Mouse (Mus musculus) yolk sac, embryonic 10.5 days (tissue): ENCODE measurements around the gene Rreb1.
"Not testable (repeated sequence)": the region's sequence is repeated elsewhere in the genome, so short reads cannot be mapped to it uniquely, and the experiment has no call there.

ENCODE experiments used
- DNase-seq: peaks from one replicate; pipeline ENCODE4 v3.0.0-alpha.2; 2017; ENCODE audit warnings: low spot score

Gene Rreb1

DNA sequence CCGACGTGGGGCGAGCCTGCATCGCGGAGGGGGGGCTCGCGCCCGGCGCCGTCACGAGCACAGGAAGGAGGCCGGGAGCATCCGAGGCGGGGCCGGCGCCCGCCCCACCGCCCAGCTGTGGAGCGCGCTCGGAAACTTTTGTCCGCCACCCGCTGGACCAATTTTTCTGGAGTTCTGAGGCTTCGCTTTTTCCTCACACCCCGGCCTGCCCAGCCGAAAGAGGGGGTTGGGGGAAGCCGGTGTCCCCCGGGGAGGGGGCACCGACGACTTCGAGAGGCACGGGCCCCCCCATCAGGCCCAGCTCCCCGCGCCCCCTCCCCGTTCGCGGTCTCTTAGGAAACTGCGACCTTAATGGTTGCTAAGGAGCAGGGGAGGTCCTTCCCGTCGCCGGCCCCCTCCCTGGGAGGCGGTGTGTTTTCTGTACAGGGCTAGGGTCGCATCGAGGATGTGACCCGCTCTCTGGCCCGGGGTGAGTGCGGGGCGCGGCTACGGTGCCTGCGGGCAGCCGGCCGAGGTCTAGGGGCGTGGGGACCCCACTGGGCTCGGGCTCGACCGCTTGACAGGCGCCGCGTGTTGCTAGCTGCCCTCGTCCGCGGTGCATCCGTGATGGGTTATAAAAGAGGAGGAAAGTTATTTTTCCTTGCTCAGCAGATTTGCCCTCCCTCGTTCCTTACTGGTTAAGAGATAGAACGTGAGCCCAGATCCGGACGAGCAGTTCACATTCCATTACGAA lies 49.2 kb downstream of the Rreb1 start:
- peak; percentile 77 for DNase-seq

GRCm38 (mm10) chr13:37827996-37828579 lies 49.9 kb downstream of the Rreb1 start:
- DNase-seq, result no peak

DNA sequence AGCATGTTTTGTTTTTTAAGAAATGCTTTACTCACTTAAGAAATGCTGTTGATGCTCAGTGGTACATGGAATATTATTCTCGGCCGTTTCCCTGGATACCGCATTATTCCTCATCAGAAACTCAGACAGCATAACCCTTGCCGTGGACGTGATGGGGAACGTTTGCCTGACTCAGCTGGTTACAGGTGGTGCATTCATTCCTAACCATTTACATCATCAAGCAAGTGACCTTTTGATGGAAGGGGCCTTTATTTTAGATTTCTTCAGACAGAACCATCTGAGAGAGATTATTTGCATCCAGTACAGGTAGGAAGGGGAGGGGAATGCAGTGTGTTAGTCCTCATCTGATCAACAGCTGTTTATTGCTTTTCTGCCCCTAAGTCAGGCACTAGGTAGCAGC lies 50.7 kb downstream of the Rreb1 start:
- DNase-seq, result no peak

- no peak for DNase-seq
Observed at GRCm38 (mm10) chr13:37830256-37830655, 52.1 kb downstream of the Rreb1 start.

- DNase-seq, result no peak
Observed at GRCm38 (mm10) chr13:37830874-37831311, 52.7 kb downstream of the Rreb1 start.

GRCm38 (mm10) chr13:37832481-37832880 lies 54.3 kb downstream of the Rreb1 start:
- DNase-seq, result no peak

- no peak for DNase-seq
Observed at GRCm38 (mm10) chr13:37833500-37833899, 55.3 kb downstream of the Rreb1 start.

DNA sequence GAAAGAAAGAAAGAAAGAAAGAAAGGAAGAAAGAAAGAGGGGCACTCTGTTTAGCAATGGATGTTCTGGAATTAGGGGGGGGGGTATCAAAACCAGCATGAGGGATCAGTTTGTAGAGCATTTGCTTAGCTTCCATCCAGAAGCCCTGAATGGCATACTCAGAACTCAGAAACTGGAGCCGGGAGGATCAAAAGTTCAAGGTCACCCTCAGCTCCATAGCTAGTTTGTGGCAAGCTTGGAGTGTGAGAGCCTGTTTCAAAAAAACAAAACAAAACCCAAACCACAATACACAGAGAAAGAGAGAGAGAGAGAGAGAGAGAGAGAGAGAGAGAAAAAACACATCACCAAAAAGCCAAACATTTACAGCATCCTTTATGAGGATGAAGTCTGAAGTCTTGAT lies 57.1 kb downstream of the Rreb1 start:
- DNase-seq, result no peak

DNA sequence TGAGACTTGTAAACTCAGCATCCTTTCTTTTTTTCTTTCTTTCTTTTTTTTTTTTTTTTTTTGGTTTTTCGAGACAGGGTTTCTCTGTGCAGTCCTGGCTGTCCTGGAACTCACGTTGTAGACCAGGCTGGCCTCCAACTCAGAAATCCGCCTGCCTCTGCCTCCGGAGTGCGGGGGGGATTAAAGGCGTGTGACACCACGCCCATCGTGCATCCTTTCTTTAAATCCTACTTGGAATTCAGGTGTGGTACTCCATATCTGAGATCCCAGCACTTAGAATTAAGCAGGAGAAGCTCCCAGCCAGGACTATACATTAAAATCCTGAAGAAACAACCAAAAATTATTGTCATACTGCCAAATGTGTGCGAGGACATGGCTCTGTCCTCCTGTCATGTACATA lies 57.6 kb downstream of the Rreb1 start:
- DNase-seq, result not testable (repeated sequence)

DNA sequence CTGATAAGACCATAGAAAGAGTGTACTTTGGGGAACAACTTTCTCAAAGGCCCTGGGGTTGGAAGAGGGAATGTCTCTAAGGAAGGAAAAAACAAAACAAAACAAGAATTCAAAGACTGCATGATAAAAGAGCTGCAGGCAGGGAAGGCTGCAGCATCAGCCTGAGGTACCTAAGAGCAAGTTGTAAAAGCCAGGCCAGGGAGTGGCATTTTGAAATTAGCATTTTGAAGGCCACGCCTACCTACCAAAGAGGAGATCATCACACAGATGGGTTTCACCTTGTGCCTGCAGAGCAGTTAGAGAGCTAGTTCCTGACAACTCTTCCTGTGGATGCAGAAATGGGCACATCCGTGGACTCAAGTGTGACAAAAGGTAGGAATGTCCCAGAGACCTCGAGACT lies 59.2 kb downstream of the Rreb1 start:
- DNase-seq, result no peak

DNA sequence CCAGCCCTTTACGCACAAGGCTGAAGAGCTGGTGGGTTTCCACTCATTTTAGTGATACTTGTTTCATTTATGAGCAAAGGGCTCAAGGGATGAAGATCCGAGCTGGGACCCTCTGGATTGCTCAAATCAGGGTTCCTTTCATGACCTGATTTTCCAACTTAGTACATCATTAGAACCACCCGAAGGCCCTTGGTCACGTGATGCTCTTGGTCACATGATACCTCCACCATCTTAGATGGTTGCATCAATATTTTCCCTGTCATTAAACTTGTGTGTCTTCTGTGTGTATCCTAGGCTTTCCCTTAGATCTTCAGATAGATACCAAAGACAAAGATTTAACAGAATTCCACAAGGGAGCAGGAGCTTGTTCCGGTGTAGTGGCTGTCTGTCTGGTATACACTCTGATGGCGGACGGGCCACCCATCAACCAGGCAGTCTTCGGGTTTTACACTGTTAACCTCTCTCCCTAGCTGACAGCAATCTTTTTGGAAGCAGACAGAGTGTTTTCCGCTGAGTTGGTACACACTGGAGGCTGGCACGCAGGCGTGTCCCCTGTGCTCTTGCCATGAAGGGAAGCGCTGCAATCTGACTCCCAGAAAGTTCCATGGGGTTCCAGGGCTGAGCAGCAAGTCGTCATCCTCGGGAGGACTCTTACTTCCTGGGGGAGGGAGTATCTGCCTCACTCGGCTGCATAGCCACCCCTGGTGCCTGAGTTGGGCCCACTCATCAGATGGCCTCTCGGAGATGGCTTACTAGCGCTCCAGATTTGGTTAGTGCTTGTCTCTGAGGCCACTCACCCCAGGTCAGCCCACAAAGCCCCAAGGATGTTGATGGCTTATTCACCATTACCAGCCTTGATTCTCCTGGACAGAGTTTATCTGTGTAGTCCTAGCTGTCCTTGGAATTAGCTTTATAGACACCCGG lies 60.3 kb downstream of the Rreb1 start:
- no peak for DNase-seq

GRCm38 (mm10) chr13:37843241-37843640 lies 65.0 kb downstream of the Rreb1 start:
- DNase-seq, result no peak

- DNase-seq, result no peak
Observed at GRCm38 (mm10) chr13:37843844-37844243, 65.6 kb downstream of the Rreb1 start.

- DNase-seq, result no peak
Observed at GRCm38 (mm10) chr13:37845156-37845555, 67.0 kb downstream of the Rreb1 start.

GRCm38 (mm10) chr13:37845641-37846040 lies 67.4 kb downstream of the Rreb1 start:
- DNase-seq, result no peak

GRCm38 (mm10) chr13:37846507-37846906 lies 68.3 kb downstream of the Rreb1 start:
- DNase-seq, result no peak

GRCm38 (mm10) chr13:37846962-37847570 lies 68.9 kb downstream of the Rreb1 start:
- DNase-seq, result no peak

- DNase-seq, result no peak
Observed at GRCm38 (mm10) chr13:37847601-37848358, 69.6 kb downstream of the Rreb1 start.

- no peak for DNase-seq
Observed at GRCm38 (mm10) chr13:37848438-37848837, 70.2 kb downstream of the Rreb1 start.

GRCm38 (mm10) chr13:37851617-37852016 lies 73.4 kb downstream of the Rreb1 start:
- DNase-seq, result no peak

- no peak for DNase-seq
Observed at GRCm38 (mm10) chr13:37852850-37853249, 74.7 kb downstream of the Rreb1 start.

- no peak for DNase-seq
Observed at GRCm38 (mm10) chr13:37853441-37853840, 75.2 kb downstream of the Rreb1 start.
